Mouse (Mus musculus) midbrain, embryonic 11.5 days (tissue): Measurements from ENCODE around the gene Pbrm1. TPM values are rescaled to one million over a fixed set of nuclear protein-coding genes. Genes with fewer than 3 reads are reported as not detected.
A peak's percentile ranks its signal among the peaks of the same experiment; 100 is the strongest.

ENCODE experiments used
- ATAC-seq: fragments of 200-750 bp; cut with Nextera tagmentation; 2 replicates; pipeline ENCODE4 v1.8.0; 2017; ENCODE audit warnings: moderate TSS enrichment, moderate library complexity; ENCODE audit not compliant: low FRiP score
- DNase-seq: peaks from one replicate; pipeline ENCODE4 v3.0.0; 2015; ENCODE audit warnings: low spot score; ENCODE audit errors: missing footprints
- H3K27ac ChIP-seq: fragments of 300-500 bp; sonication (generic); 2 replicates; pipeline ENCODE4 v1.5.1; 2014; ENCODE audit warnings: low read depth, low read length
- H3K27me3 ChIP-seq: fragments of 300-500 bp; sonication (generic); 2 replicates; pipeline ENCODE4 v1.6.1; 2014; ENCODE audit warnings: mild to moderate bottlenecking, low read length, moderate library complexity, mixed read lengths; ENCODE audit not compliant: control insufficient read depth, insufficient read depth
- H3K36me3 ChIP-seq: fragments of 300-500 bp; sonication (generic); 2 replicates; pipeline ENCODE4 v1.6.1; 2014; ENCODE audit warnings: mild to moderate bottlenecking, low read length, moderate library complexity, mixed read lengths; ENCODE audit not compliant: control insufficient read depth, insufficient read depth
- H3K4me1 ChIP-seq: fragments of 300-500 bp; sonication (generic); 2 replicates; pipeline ENCODE4 v1.6.1; 2014; ENCODE audit warnings: low read length; ENCODE audit not compliant: control insufficient read depth, insufficient read depth
- H3K4me2 ChIP-seq: fragments of 300-500 bp; sonication (generic); 2 replicates; pipeline ENCODE4 v1.6.1; 2014; ENCODE audit warnings: mild to moderate bottlenecking, moderate library complexity
- H3K4me3 ChIP-seq: fragments of 300-500 bp; sonication (generic); 2 replicates; pipeline ENCODE4 v1.5.1; 2014; ENCODE audit warnings: low read depth, low read length
- H3K9ac ChIP-seq: fragments of 300-500 bp; sonication (generic); 2 replicates; pipeline ENCODE4 v1.6.1; 2014; ENCODE audit warnings: low read length
- H3K9me3 ChIP-seq: fragments of 300-500 bp; sonication (generic); 2 replicates; pipeline ENCODE4 v1.6.1; 2016; ENCODE audit warnings: low read length; ENCODE audit not compliant: control insufficient read depth
- WGBS: fragments of 180-500 bp; shearing (Covaris S2); extraction: QIAGEN DNeasy Blood & Tissue Kit; methylation state at CpG from one replicate; pipeline ENCODE4 v1.1.7; 2014; 5-methylcytosine and 5-hydroxymethylcytosine counted together
- polyA plus RNA-seq: library from polyadenylated mRNA; unstranded; fragments of >200 nt; fragmentation: Nextera tagmentation; extraction: Ambion mirVana; gene quantifications from 2 replicates; pipeline ENCODE4 v1.2.1, GENCODE M21; 2014

The Pbrm1 gene
- polyA plus RNA-seq = 134 and 140 TPM in 2 replicates

DNA sequence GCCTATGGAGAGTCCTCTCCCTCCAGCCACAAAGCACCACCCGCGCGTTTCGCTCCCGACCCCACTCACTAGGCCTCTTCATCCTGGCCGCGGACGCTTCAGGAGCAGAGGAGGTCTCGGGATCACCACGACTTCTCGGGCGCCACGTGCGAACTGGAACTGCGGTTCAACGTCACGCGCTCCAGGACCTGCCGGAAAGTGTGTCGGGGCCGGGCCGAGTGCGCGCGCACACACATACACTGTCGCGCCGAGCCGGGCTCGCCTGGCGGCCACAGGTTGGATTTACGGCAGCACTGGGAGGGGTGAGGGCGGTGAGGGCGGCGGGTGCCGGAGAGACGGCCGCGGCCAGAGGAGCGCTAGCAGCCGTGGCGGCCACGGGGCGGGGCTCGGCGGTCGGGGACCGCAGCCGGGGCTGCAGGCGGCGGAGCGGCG is at the start of gene Pbrm1, which contains the start of gene Gnl3:
TSS of gene Pbrm1 (plus strand) at position 279 of the 432 bp plus-strand sequence.
TSS of gene Gnl3 (minus strand) at position 293 of the 432 bp plus-strand sequence.
- peak; percentile 99 for DNase-seq
- Histone ChIP-seq H3K27ac (peak within 1 kb of the TSS; percentile 98), H3K4me3 (peak within 1 kb of the TSS; percentile 83), H3K9me3 (no peaks in the 10 kb centered on the region), H3K4me1 (peaks cover 14% of the 10 kb centered on the region), H3K36me3 (peaks cover 13% of the 10 kb centered on the region; the same call in 1 of the 2 replicates), H3K9ac (peak within 1 kb of the TSS; percentile 96), H3K27me3 (no peaks in the 10 kb centered on the region), H3K4me2 (peak within 1 kb of the TSS; percentile 79)
- under 1% methylated on average over 49 of the region's 53 CpGs for WGBS
- peak; percentile 95 for ATAC-seq

DNA sequence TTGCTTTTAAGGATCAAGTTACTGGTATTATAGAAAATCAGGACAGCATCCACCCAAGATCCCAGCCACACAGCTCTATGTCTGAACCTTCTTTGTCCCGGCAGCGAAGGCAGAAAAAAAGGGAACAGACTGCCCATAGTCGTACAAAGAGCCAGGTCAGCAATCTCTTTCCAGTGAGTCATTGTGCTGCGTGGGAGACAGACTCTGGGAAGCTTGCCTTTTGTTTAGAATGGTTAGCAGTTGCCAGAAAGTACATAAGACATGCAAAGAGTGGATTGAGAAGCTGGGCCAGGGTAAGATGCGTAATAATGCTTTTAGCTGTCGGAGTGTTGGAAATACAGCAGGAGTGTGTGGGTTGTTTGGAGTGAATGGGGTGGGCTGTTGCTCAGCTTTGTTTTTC is 44.7 kb upstream of the Pbrm1 start:
- no peak overlapping the region for H3K4me2 ChIP-seq
- DNase-seq (no peak), ATAC-seq (no peak)
- no peaks in the 10 kb centered on the region for H3K4me1 ChIP-seq
- no peaks in the 10 kb centered on the region for H3K27me3 ChIP-seq
- no peak overlapping the region; the same call in 1 of the 2 replicates for H3K27ac ChIP-seq
- H3K4me3 ChIP-seq = no peak overlapping the region
- H3K36me3 ChIP-seq = peaks cover 3% of the 10 kb centered on the region; the same call in 1 of the 2 replicates
- H3K9ac ChIP-seq = no peak overlapping the region
- 72% methylated on average over 6 of the region's 6 CpGs for WGBS
- H3K9me3 ChIP-seq = no peaks in the 10 kb centered on the region

DNA sequence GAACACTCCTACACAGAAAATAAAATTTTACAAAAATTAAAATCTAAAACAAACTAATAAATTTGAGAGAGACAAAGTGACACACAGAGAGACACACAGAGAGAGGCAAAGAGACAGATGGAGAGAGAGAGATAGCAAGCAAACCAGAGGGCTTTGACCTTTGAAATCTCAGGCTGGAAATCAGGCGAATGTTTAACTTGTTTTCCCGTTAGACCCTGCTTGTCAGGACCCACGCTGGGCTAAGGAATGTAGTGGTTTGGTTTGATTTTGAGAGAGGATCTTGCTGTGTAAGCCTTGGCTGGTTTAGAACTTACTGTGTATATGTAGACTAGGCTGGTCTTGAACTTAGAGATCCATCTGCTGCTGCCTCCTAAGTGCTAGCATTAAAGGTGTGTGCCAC is 42.7 kb upstream of the Pbrm1 start:
- Histone ChIP-seq H3K9ac (no peak overlapping the region), H3K27ac (no peak overlapping the region), H3K4me3 (no peak overlapping the region), H3K27me3 (no peaks in the 10 kb centered on the region), H3K4me1 (no peaks in the 10 kb centered on the region), H3K36me3 (0 out of 2 replicates have a peak, but pooled peaks cover 3% of the 10 kb centered on the region), H3K9me3 (no peaks in the 10 kb centered on the region), H3K4me2 (no peak overlapping the region)
- ATAC-seq (no peak), DNase-seq (no peak)
- WGBS = 87% methylated on average over 3 of the region's 3 CpGs

DNA sequence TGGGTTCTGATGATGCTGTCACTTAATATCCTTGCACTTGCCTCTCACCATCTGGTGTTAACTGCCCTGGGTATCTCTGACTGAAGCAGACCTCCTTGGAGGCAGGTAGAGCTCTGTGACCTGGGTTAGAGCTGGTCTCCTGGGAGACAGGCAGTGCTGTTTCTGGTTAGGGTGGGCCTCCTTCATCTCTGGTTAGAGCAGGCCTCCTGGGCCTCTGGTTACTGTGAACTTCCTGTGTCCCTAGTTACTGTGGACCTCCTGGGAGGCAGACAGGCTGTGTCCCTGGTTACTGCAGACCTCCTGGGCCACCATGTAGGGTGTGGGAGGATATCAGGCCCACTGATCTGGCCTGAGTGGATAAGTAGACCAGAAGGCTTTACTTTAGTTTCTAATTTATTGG is 22.5 kb upstream of the Pbrm1 start:
- Histone ChIP-seq H3K9me3 (no peaks in the 10 kb centered on the region), H3K27me3 (no peaks in the 10 kb centered on the region), H3K27ac (no peak overlapping the region), H3K4me3 (no peak overlapping the region), H3K4me1 (peaks cover 6% of the 10 kb centered on the region), H3K4me2 (no peak overlapping the region), H3K36me3 (no peaks in the 10 kb centered on the region), H3K9ac (no peak overlapping the region)
- DNase-seq = no peak
- ATAC-seq = no peak

DNA sequence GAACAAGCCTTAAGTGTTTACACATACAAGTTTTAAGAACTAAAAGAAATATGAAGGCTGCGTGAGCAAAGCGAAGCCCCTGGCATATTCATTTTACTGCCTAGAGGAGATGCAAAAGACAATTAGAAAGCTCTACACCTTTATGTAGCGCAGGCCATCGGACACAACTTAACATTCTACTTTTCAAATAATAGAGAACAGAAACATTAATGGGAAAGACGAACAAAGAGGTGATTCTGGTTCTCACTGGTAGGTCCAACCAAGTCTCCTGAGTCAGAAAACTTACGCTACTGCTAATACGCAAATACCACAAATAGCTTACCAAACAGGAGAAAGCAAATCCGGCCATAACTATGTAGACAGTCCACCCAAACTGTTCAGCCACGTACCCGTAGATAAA is 18.6 kb upstream of the Pbrm1 start:
- H3K4me3 ChIP-seq = peak overlapping the region; percentile 93

DNA sequence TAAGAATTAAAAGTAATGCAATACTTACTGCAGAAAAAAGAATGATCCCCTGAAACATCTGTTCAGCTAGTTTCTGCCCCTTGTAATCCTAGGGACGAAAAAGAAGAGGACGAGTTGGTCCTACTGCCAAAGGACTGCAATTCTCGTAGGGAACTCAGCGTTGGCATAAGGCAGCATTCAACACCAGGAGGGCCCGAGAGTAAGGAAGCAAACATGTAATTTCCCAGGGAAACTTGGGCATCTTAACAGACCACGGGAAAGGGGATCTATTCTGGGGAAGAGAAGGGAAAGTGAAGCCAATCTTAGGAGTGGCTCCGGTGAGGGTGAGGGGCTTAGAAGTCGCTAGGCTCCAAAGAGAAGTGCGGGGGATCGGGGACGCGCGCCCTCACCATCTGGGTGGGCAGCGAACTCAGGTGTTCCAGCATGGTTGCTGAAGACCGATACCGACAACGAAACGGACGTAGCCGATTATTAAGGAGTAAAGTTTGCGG is 18.1 kb upstream of the Pbrm1 start:
- H3K4me3 ChIP-seq = peak overlapping the region; percentile 93
- peak overlapping the region; percentile 22; the same call in 1 of the 2 replicates for H3K27ac ChIP-seq
- no peaks in the 10 kb centered on the region for H3K27me3 ChIP-seq
- H3K4me2 ChIP-seq = peak overlapping the region; percentile 85
- H3K9me3 ChIP-seq = no peaks in the 10 kb centered on the region
- peak overlapping the region; percentile 91 for H3K9ac ChIP-seq
- ATAC-seq = peak; percentile 53
- no peaks in the 10 kb centered on the region for H3K36me3 ChIP-seq
- peaks cover 11% of the 10 kb centered on the region for H3K4me1 ChIP-seq
- no peak for DNase-seq
- WGBS = under 1% methylated on average over 21 of the region's 21 CpGs

More for the DNA sequence above, 18.6 kb upstream of the Pbrm1 start:
- peak overlapping the region; percentile 85 for H3K4me2 ChIP-seq
- no peaks in the 10 kb centered on the region for H3K36me3 ChIP-seq
- no peaks in the 10 kb centered on the region for H3K9me3 ChIP-seq
- WGBS = 69% methylated on average over 10 of the region's 10 CpGs
- peaks cover 11% of the 10 kb centered on the region for H3K4me1 ChIP-seq
- DNase-seq (peak; percentile 81), ATAC-seq (no peak)
- no peaks in the 10 kb centered on the region for H3K27me3 ChIP-seq
- peak overlapping the region; percentile 91 for H3K9ac ChIP-seq
- no peak overlapping the region for H3K27ac ChIP-seq

DNA sequence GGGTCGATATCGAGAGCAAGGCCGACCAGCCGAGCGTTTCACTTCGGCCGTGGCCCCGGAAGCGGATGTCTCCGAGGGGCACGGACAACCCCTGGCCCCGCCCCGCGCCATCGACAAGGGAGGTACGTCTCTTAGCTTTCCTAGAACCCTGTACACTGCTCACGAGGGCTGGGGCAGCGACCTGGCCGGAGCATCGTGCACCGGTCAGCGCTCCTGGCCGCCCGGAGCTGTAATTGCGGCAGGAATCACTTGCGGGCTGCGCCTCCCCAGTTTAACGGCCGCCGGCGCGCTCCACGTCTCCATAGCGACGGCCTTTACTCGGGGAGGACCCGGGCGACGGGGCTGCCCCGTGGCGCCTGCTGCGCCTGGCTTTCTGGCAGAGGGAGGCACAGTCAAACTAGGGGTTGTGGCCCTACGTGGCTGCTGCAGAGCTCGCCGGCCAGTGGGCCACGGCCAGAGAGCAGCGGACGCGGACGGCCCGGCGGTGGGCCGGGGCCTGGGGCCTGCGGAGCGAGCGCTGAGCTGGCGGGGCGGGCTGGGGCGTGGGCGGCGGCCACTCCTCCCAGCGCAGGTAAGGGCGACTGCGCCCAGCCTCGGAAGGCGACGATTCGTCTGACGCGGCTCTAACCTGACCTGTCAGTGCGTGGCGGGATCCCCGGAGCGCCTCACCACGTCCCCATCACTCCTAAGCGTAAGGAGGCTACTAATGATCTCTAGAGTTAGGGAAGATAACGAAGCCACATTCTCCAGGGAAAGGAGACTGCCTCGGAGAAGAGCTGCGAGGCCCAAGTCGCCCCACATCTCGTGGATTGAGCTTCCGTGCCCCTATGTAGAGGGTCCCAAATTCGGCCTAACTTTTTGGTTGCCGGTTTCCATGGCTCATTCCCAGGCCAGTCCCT is 17.4 kb upstream of the Pbrm1 start, which contains the start of the genes Glt8d1 and Spcs1:
TSS of gene Glt8d1 (plus strand) at position 94 of the 899 bp plus-strand sequence.
TSS of gene Spcs1 (minus strand) at position 366 of the 899 bp plus-strand sequence.
- Histone ChIP-seq H3K27me3 (no peaks in the 10 kb centered on the region), H3K4me3 (peak within 1 kb of the TSS; percentile 93), H3K9ac (peak within 1 kb of the TSS; percentile 91), H3K9me3 (no peaks in the 10 kb centered on the region), H3K36me3 (no peaks in the 10 kb centered on the region), H3K4me2 (peak within 1 kb of the TSS; percentile 85), H3K27ac (peak within 1 kb of the TSS; percentile 87), H3K4me1 (peaks cover 11% of the 10 kb centered on the region)
- WGBS = under 1% methylated on average over 83 of the region's 84 CpGs
- ATAC-seq (peak; percentile 94), DNase-seq (peak; percentile 98)

DNA sequence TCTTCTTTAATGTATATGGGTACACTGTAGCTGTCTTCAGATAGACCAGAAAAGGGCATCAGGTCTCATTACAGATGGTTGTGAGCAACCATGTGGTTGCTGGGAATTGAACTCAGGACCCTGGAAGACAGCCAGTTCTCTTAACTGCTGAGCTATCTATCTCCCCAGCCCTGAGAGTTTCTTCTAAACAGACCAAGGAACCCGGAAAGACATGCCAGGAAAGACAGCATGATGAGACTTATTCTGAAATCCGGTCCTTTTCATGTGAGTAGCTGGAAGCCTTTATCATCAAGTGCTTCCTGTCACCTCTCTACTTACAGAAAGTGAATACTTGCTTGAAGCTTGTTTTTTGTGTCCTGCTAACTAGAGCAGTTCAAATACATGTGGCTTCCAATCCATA is 14.4 kb upstream of the Pbrm1 start:
- H3K4me1 ChIP-seq = peaks cover 11% of the 10 kb centered on the region
- no peaks in the 10 kb centered on the region for H3K27me3 ChIP-seq
- H3K4me2 ChIP-seq = no peak overlapping the region
- H3K36me3 ChIP-seq = peaks cover 3% of the 10 kb centered on the region; the same call in 1 of the 2 replicates
- no peak overlapping the region for H3K4me3 ChIP-seq
- ATAC-seq (no peak), DNase-seq (peak; percentile 8)
- no peaks in the 10 kb centered on the region for H3K9me3 ChIP-seq
- no peak overlapping the region for H3K9ac ChIP-seq
- WGBS = 86% methylated on average over 2 of the region's 2 CpGs
- H3K27ac ChIP-seq = no peak overlapping the region

DNA sequence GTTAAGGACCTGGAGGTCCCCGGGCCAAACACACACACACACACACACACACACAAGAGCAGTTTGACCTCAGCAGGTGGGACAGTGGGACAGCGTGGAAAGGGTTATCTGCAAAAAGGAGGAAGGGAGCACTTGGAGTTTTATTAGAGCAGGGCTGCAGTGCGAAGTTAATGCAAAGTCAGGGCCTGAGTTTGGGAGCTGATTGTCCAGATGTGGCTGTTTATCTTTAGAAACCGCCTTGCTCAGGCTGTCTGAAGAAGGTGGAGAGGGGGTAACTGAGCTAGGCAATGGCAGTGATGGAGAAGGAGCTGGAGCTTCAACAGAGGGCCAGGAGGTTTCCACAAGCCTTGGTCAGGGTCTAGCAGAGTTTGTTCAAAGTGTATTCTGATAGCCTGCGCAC is 12.2 kb upstream of the Pbrm1 start:
- 87% methylated on average over 5 of the region's 5 CpGs for WGBS
- H3K9ac ChIP-seq = no peak overlapping the region
- ATAC-seq (no peak), DNase-seq (peak; percentile 45)
- no peaks in the 10 kb centered on the region for H3K27me3 ChIP-seq
- H3K27ac ChIP-seq = no peak overlapping the region
- peaks cover 7% of the 10 kb centered on the region for H3K36me3 ChIP-seq
- H3K4me3 ChIP-seq = no peak overlapping the region
- H3K9me3 ChIP-seq = no peaks in the 10 kb centered on the region
- H3K4me2 ChIP-seq = no peak overlapping the region
- peaks cover 5% of the 10 kb centered on the region; the same call in 1 of the 2 replicates for H3K4me1 ChIP-seq
